Mouse (Mus musculus) monocyte, adult 2 months (primary cell): ENCODE results near the gene Klhl40.

ENCODE experiments used
- DNase-seq, 2 experiments: peaks; one replicate each; pipeline ENCODE4 v3.0.0; 2022; ENCODE audit warnings: low spot score in 2 of 2, low read depth in 1 of 2

Klhl40 gene

GRCm38 (mm10) chr9:121777484-121778065, at the start of gene Klhl40:
Gene Klhl40 (plus strand): TSS chr9:121777607.
- no peak for DNase-seq

DNA sequence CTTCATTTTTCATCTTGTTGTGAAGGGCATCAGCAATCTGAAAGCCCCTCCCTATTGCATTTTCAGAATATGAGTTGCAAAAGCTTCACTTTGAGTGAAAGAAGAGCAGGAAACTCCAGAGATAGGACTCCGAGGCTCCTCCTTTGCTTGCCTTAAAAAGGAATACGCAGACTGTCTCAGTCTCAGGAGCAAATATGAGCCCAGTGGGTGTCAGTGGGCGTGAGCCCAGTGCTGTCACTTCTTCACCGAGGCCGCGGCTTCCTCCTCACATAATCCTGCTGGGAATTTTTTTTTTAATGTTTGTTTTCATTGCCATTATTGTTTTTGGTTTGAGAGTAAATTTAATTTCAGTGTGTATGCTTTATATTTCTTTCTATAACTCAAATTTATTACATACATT, 36.9 kb upstream of the Klhl40 start:
- no peak for DNase-seq

- no peak for DNase-seq
Observed at GRCm38 (mm10) chr9:121741168-121741567, 36.2 kb upstream of the Klhl40 start.

DNA sequence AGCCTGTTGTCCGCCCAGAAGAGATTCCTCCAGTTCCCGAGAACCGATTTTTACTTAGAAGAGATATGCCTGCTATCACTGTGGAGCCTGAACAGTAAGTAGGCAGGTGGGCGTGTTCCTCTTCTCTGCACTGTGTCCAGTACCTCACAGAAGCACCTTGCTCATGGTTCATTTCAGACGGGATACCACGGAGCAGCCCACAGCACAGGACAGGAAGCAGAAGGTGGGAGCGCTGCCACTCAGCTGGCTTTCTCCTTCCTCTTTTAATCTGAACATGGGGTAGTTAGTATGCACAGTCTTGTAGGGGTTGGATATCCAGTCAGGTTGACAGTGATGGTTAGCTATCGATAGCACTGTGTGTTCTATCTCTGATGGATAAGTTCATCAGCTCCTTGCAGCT, 33.4 kb upstream of the Klhl40 start:
- DNase-seq, result no peak

- DNase-seq, result no peak
Observed at GRCm38 (mm10) chr9:121752774-121753173, 24.6 kb upstream of the Klhl40 start.

GRCm38 (mm10) chr9:121754624-121755023, 22.8 kb upstream of the Klhl40 start:
- DNase-seq, result no peak

GRCm38 (mm10) chr9:121756785-121757184, 20.6 kb upstream of the Klhl40 start:
- no peak for DNase-seq

- DNase-seq, result no peak
Observed at GRCm38 (mm10) chr9:121757432-121757831, 20.0 kb upstream of the Klhl40 start.

DNA sequence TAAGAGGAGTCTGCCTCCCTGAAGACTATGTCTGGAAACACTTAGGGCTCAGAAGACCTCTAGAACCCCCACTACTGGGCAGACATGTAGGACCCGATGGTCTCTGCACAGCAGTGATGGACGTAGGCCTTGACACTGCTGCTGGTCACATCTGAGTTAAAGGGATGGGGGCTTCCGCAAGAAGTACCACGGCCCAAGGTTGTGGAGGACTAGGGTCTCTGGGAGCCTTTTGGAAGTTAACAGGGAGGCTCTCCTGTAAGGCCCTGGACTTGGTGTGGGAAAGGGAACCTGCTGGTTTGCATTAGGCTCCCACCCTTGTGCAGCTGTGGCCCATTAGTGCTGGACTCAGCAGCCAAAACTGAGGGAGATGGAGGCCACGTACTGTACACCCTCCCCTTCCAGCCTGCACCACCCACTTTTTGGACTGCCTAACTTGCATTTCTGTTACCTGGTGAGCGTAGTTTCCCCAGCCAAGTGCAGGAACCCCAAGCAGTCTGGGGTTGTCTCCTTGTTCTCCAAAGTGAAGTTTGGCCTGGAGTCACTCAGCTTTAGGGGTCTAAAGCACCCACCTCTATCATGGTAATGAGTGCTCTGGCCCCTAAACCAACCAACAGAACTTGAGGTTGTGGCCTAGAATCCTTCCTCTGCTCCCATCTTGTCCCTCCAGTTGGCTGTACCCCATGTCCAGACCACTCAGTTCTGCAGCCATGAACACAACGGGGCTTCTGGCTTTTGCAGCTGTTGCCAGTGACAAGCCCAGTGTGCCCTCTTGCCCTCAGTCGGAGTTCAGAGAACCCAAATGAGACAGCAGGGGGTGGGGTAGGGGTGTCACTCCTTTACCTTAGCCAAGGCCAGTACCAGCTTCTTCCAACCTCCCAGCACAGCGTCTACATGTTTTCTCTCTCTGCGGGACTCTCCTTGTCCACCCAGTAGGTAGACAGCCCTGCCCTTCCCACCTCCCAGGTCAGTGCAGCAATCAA, 19.3 kb upstream of the Klhl40 start:
- DNase-seq, result no peak

GRCm38 (mm10) chr9:121759091-121760081, 18.0 kb upstream of the Klhl40 start, which contains the start of gene Zfp651:
Gene Zfp651 (plus strand): TSS chr9:121759330.
- no peak for DNase-seq

DNA sequence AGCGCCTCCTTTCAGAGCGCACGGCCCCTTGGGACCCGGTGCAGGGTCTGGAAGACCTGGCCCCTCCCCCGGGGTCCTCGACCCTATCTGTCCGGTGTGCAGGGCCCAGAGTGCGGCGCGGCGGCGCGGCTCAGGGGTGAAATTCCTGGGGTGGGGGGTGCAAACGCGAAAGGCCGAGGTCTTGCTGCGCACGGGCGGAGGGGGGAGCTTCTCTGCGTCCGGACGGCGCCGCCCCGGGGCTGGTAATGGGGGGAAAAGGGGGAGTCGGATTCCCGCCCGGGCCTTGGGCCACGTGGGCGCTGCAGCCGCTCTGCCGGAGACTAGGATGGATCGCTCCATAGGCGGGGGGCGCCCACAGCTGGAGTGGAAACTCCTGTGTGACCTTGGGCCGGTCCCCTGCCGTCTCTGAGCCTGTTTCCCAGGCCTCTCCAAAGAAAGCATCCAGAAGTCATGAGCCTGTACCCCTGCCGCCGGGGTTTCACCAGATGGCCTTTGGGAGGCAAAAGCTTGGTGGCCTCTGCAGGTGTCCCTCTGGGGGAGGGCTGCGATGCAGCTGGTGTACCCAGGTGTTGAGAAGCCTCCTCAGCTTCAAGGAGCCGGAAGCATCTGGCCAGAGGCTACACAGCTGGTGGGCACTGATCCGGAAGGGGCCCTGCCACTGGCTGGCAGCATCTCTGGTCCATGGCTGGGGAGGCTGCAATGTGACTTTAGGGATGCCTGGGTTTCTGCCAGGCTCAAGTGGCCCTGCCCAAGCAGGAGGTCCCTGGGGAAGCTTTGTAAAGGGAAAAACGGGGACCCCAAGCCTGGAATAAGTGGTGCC, 16.9 kb upstream of the Klhl40 start:
- no peak for DNase-seq

DNA sequence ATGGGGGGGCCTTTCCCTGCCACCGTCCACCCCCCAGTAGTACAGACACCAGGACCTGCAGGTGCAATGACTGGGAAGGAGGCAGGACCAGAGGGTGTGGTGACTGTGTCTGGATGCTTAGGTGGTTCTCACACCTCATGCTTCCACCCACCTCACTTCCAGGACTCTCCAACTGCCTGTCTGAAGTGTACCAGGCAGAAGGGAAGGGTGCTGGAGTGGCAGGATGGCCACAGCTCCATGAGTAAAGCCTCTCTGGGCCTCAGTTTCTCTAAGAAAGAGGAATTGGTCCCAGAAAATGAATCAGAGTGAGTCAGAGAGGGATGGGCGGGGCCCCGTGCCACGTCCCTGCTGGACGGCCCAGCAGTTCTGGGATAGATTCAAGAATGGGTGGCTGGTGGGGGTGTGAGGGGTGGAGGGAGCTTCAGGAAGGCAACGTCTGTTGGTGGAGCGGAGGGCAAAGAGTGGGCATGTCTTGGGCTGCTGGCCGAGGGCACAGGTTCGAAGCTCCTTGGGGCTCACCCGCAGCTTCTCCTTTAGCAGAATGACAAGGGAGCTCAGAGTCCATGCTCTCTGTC, 16.2 kb upstream of the Klhl40 start:
- DNase-seq, result no peak

DNA sequence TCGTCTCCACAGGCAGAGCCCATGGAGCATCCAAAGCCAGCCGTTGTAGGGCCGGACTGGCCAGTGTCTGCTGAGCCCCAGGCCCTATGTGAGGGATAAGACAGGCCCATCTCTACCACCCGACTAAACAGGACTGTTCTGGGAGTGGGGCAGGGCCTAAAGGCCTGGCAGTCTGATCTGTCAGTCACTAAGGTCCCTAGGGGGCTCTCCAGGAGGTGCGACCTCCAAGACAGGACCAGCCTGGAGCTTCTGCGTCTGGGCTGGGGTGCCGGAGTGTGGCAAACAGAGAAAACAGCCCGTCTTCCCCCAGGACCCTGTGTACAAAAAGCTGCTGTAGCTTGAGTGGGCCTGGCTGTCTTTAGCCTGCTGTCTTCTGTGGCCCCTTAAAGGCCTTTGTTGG, 15.6 kb upstream of the Klhl40 start:
- no peak for DNase-seq

DNA sequence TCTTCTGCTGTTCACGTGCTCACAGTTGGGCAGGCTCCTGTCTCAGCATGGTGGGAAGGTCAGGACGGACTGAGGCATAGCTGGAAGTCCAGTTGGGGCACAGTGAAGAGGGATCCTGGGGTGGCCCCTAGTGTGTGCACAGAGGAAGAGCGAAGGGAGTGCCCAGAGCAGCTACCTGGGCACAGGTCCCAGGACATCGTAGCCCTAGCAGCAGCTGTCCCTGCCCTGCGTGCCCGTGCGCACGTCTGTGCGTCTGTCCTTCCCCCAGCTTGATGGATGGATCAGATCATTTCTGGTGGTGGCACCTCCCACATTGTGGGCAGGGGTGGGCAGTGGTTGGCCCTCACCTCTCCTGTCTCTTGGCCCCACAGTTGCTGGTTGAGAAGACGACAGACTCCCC, 15.2 kb upstream of the Klhl40 start:
- no peak for DNase-seq

DNA sequence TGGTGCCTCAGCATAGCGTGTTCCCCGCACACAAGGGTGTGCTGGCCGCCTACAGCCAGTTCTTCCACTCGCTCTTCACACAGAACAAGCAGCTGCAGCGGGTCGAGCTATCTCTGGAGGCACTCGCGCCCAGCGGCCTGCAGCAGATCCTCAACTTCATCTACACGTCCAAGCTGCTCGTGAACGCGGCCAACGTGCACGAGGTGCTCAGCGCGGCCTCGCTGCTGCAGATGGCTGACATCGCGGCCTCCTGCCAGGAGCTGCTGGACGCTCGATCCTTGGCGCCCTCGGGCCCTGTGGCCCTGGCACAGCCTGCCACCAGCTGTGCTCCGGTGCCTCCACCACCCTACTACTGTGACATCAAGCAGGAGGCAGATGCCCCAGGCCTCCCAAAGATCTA, 14.6 kb upstream of the Klhl40 start:
- no peak for DNase-seq

DNA sequence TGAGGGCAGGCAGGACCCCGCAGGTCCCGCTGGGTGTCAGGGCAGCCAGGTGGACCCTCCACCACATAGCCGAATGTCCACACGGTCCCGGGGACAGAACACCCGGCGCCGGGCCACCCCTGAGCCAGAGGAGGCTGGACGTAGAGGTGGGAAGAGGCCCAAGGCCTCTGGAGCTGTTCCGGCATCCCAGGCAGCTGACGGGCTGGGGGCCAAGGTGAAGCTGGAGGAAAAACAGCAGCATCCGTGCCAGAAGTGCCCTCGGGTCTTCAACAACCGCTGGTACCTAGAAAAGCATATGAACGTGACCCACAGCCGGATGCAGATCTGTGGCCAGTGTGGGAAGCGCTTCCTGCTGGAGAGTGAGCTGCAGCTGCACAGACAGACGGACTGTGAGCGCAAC, 13.7 kb upstream of the Klhl40 start:
- no peak for DNase-seq

DNA sequence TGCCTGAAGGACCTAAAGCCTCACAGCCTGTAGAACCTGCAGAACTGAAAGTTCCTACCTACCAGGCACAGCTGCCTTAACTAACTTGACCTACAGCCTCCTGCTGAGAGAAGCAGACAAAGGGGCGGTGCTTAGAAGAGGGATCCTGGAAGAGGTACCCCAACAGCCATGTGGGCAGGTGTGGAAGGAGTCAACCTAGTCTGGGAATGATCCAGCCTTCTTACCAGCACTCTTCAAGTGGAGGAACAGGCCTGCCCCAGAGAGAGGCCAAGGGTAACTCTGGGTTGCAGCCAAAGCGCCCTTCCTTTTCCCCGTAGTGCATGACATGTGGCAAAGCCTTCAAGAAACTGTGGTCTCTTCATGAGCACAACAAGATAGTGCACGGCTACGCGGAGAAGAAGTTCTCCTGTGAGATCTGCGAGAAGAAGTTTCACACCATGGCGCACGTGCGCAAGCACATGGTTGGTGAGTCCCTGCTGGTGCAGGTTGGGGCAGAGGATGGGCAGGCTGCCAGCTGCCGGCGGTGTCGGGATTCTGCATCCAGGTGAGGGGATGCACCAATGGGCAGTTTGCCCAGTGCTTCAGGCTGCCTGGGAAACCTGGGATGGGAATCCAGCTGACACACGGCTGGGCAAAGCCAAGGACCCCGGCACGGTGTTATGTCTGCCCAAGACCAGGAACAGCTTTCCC, 12.1 kb upstream of the Klhl40 start:
- DNase-seq, result no peak

- DNase-seq, result no peak
Observed at GRCm38 (mm10) chr9:121772412-121772811, 5.0 kb upstream of the Klhl40 start.

DNA sequence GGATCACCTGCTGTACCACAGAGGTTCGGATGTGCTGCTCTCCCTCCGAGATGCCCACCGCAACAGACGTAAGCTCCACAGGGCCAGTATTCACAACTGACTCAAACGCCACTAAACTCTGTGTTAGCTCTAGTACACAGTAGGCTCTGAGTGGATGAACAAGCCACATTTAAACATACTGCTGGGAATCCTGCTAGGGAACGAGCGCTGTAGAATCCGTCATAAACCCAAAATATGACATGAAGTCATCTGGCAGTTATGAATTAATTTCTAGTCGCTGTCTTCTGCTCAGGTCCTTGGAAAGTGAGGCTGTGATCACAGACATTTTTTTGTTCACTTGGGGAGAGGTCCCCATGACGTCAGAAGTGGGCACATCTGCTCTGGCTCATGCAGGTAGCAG, 1.5 kb upstream of the Klhl40 start:
- no peak for DNase-seq
